Mouse (Mus musculus) small intestine, adult 2 months (tissue): ENCODE measurements at regions not wholly inside any gene's neighbourhood (a gene's known extent, or its start where the extent isn't known, plus 50 kb on each side); places are given as distances from the start of the nearest gene placed in this dataset.

Source experiments
- CTCF ChIP-seq: fragments of 200-500 bp; IDR thresholded peaks from 2 replicates; pipeline ENCODE4 v1.5.1; 2012; ENCODE audit warnings: low read depth, mild to moderate bottlenecking, control low read depth, inconsistent platforms, low read length, moderate library complexity, mixed read lengths; ENCODE audit not compliant: insufficient replicate concordance, insufficient read length; ENCODE audit errors: extremely low read depth
- POLR2A ChIP-seq: fragments of 200-500 bp; IDR thresholded peaks from 2 replicates; pipeline ENCODE4 v1.6.1; 2012; ENCODE audit warnings: low read depth, mild to moderate bottlenecking, control low read depth, inconsistent platforms, low read length, moderate library complexity

GRCm38 (mm10) chr15:61159552-61159951 is 236.7 kb upstream of the A1bg start:
- no peak for TF ChIP-seq CTCF
- no peak for TF ChIP-seq POLR2A
